Mouse (Mus musculus) limb, embryonic 13.5 days (tissue): ENCODE data around the gene Rapgef4. TPM values are rescaled to one million over a fixed set of nuclear protein-coding genes. Genes with fewer than 3 reads are reported as not detected.

Experiments used
- ATAC-seq: fragments of 200-750 bp; cut with Nextera tagmentation; 2 replicates; pipeline ENCODE4 v1.8.0; 2017; ENCODE audit warnings: low read depth, moderate number of reproducible peaks, moderate TSS enrichment; ENCODE audit not compliant: low FRiP score
- H3K27ac ChIP-seq: fragments of 300-500 bp; sonication (generic); 2 replicates; pipeline ENCODE4 v1.5.1; 2015; ENCODE audit warnings: inconsistent platforms, mild to moderate bottlenecking, moderate library complexity
- H3K27me3 ChIP-seq: fragments of 300-500 bp; sonication (generic); 2 replicates; pipeline ENCODE4 v1.6.1; 2015; ENCODE audit warnings: mild to moderate bottlenecking, inconsistent platforms
- H3K36me3 ChIP-seq: fragments of 300-500 bp; sonication (generic); 2 replicates; pipeline ENCODE4 v1.6.1; 2015; ENCODE audit warnings: inconsistent platforms, mild to moderate bottlenecking, moderate library complexity
- H3K4me1 ChIP-seq: fragments of 300-500 bp; sonication (generic); 2 replicates; pipeline ENCODE4 v1.6.1; 2015; ENCODE audit warnings: inconsistent platforms
- H3K4me2 ChIP-seq: fragments of 300-500 bp; sonication (generic); replicated peaks from 2 replicates; pipeline ENCODE4 v1.6.1; 2015; ENCODE audit warnings: inconsistent platforms, mild to moderate bottlenecking, moderate library complexity
- H3K4me3 ChIP-seq: fragments of 300-500 bp; sonication (generic); 2 replicates; pipeline ENCODE4 v1.5.1; 2015; ENCODE audit warnings: moderate library complexity, mild to moderate bottlenecking, inconsistent platforms
- H3K9ac ChIP-seq: fragments of 300-500 bp; sonication (generic); 2 replicates; pipeline ENCODE4 v1.6.1; 2015; ENCODE audit warnings: mild to moderate bottlenecking, inconsistent platforms
- H3K9me3 ChIP-seq: fragments of 300-500 bp; sonication (generic); 2 replicates; pipeline ENCODE4 v1.6.1; 2016; ENCODE audit warnings: inconsistent platforms
- WGBS: fragments of 180-500 bp; shearing (Covaris S2); methylation state at CpG from one replicate; pipeline ENCODE4 v1.1.7; 2015; 5-methylcytosine and 5-hydroxymethylcytosine counted together
- polyA plus RNA-seq: library from polyadenylated mRNA; unstranded; fragments of >200 nt; fragmentation: Nextera tagmentation; extraction: Ambion mirVana; gene quantifications from 2 replicates; pipeline ENCODE4 v1.2.1, GENCODE M21; 2015

The Rapgef4 gene
- polyA plus RNA-seq, 1 experiment from 2014 or later: 2.3 TPM

DNA sequence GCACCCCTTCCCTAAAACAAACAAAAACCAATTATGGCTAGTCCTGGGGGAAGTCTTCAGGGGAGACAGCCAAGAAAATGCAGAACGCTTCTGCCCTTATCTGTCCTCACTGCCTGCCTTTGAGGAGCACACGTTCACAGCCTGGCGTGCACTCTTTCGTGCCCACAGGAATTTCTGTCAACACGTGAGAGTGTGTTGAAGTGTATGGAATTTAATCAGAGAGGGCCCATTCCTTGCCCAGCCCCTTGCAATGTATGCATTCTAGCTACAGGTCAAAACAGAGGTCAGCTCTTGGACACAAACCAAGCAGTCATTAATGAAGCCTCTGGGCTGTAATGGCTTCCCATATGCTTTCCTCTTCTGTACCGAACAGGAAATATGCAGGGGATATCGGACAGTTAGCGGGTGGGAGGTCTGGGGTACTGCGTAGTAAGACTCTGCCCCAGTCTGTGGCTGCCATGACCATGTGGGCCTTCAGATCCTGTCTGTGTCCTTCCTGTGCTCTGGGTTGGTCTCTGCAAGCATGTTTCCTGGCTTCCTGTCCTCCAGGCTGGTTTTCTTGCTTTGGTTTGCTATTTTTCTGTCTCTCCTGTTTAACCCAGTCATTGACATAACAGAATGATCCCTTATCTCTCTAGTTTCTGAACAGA, 188.5 kb downstream of the Rapgef4 start:
- 58% methylated on average over 9 of the region's 9 CpGs for WGBS
- Histone ChIP-seq H3K9me3 (no peaks in the 10 kb centered on the region), H3K9ac (no peak overlapping the region), H3K27me3 (no peaks in the 10 kb centered on the region), H3K4me3 (no peak overlapping the region), H3K4me1 (peaks cover 23% of the 10 kb centered on the region), H3K36me3 (no peaks in the 10 kb centered on the region), H3K4me2 (no peak overlapping the region), H3K27ac (peak overlapping the region; percentile 22; the same call in 1 of the 2 replicates)
- ATAC-seq: no peak

DNA sequence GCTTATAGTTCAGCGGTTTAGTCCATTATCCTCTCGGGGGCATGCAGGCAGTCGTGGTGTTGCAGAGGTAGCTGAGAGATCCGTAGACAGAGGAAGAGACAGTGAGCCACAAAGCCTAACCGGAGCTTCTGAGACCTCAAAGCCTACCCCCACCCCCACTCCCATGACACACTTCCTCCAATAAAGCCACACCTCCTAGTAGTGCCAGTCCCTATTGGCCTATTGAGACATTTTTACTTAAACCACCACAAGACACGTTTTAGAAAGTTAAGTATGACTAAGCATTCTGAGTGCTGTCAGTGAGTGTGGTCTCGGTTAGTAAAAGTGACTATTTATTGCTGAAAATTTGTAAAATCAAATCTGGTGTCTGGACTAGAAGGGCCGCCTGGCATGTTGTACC, 189.5 kb downstream of the Rapgef4 start:
- no peak for ATAC-seq
- no peaks in the 10 kb centered on the region for H3K9me3 ChIP-seq
- 78% methylated on average over 8 of the region's 8 CpGs for WGBS

DNA sequence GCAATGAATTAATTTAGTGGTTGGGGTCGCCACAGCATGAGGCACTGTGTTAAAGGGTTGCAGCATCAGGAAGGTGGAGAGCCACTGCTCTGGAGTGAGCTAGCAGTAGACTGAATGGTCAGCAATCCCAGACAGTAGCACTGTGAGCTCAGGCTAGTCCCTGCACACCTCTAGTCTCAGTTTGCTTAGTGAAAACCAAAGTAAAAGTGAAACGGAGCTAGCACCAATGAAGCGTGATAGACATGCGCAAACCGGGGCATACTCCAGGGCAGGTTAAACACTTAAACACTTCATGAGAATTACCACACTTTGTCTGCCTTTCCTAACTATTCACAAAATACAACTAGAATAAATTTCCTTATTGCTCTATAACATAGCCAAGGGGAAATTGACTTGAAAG, 190.2 kb downstream of the Rapgef4 start:
- no peak overlapping the region for H3K4me3 ChIP-seq
- no peak for ATAC-seq
- H3K9ac ChIP-seq: no peak overlapping the region
- H3K27ac ChIP-seq: no peak overlapping the region
- H3K4me2 ChIP-seq: no peak overlapping the region
- WGBS: 88% methylated on average over 5 of the region's 5 CpGs
- H3K9me3 ChIP-seq: no peaks in the 10 kb centered on the region
- peaks cover 27% of the 10 kb centered on the region for H3K4me1 ChIP-seq
- no peaks in the 10 kb centered on the region for H3K36me3 ChIP-seq
- no peaks in the 10 kb centered on the region for H3K27me3 ChIP-seq

More for the DNA sequence above, 189.5 kb downstream of the Rapgef4 start:
- H3K4me2 ChIP-seq: no peak overlapping the region
- H3K27me3 ChIP-seq: no peaks in the 10 kb centered on the region
- H3K27ac ChIP-seq: no peak overlapping the region
- H3K4me3 ChIP-seq: no peak overlapping the region
- H3K36me3 ChIP-seq: no peaks in the 10 kb centered on the region
- no peak overlapping the region for H3K9ac ChIP-seq
- peaks cover 23% of the 10 kb centered on the region for H3K4me1 ChIP-seq

GRCm38 (mm10) chr2:72173010-72173409, 192.0 kb downstream of the Rapgef4 start:
- no peaks in the 10 kb centered on the region for H3K36me3 ChIP-seq
- H3K4me2 ChIP-seq: no peak overlapping the region
- H3K4me1 ChIP-seq: peaks cover 26% of the 10 kb centered on the region
- H3K9me3 ChIP-seq: no peaks in the 10 kb centered on the region
- H3K4me3 ChIP-seq: no peak overlapping the region
- H3K27me3 ChIP-seq: no peaks in the 10 kb centered on the region
- H3K9ac ChIP-seq: no peak overlapping the region
- 71% methylated on average over 3 of the region's 3 CpGs for WGBS
- no peak overlapping the region for H3K27ac ChIP-seq
- ATAC-seq: no peak

GRCm38 (mm10) chr2:72173844-72174243, 192.8 kb downstream of the Rapgef4 start:
- Histone ChIP-seq H3K9me3 (no peaks in the 10 kb centered on the region), H3K4me3 (no peak overlapping the region), H3K27ac (no peak overlapping the region), H3K4me1 (peaks cover 23% of the 10 kb centered on the region), H3K27me3 (no peaks in the 10 kb centered on the region), H3K36me3 (no peaks in the 10 kb centered on the region), H3K4me2 (no peak overlapping the region), H3K9ac (no peak overlapping the region)
- ATAC-seq: no peak
- WGBS: 51% methylated on average over 4 of the region's 4 CpGs

GRCm38 (mm10) chr2:72175536-72175935, 194.5 kb downstream of the Rapgef4 start:
- H3K27me3 ChIP-seq: no peaks in the 10 kb centered on the region
- no peak for ATAC-seq
- no peak overlapping the region for H3K9ac ChIP-seq
- H3K36me3 ChIP-seq: no peaks in the 10 kb centered on the region
- H3K4me3 ChIP-seq: no peak overlapping the region
- no peaks in the 10 kb centered on the region for H3K9me3 ChIP-seq
- H3K27ac ChIP-seq: no peak overlapping the region
- 62% methylated on average over 7 of the region's 7 CpGs for WGBS
- 0 out of 2 replicates have a peak overlapping the region, but pooled peaks have one; percentile 1 for H3K4me2 ChIP-seq
- H3K4me1 ChIP-seq: peaks cover 8% of the 10 kb centered on the region

DNA sequence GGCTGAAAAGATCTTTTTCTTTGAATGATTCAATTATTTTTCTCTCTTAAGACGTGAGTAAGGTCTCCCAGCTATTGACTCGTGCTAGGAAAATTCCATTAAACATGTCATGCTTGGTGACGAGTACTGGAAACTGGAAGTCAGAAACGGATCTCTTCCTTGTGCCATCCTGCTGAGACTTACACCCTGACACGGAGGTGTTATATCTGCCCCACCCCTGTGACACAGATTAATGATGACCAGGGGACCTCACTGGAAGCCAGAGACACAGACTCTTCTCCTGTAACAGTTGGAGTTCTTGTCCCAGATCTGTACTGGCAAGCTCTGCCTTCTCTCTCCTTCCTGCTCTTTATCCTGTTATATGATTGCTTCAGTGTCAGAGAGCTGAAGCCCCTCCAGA, 194.9 kb downstream of the Rapgef4 start:
- WGBS: 25% methylated on average over 5 of the region's 5 CpGs
- Histone ChIP-seq H3K27ac (no peak overlapping the region), H3K36me3 (no peaks in the 10 kb centered on the region), H3K27me3 (no peaks in the 10 kb centered on the region), H3K4me3 (no peak overlapping the region), H3K9me3 (no peaks in the 10 kb centered on the region), H3K9ac (no peak overlapping the region), H3K4me1 (peaks cover 8% of the 10 kb centered on the region), H3K4me2 (0 out of 2 replicates have a peak overlapping the region, but pooled peaks have one; percentile 1)
- no peak for ATAC-seq

DNA sequence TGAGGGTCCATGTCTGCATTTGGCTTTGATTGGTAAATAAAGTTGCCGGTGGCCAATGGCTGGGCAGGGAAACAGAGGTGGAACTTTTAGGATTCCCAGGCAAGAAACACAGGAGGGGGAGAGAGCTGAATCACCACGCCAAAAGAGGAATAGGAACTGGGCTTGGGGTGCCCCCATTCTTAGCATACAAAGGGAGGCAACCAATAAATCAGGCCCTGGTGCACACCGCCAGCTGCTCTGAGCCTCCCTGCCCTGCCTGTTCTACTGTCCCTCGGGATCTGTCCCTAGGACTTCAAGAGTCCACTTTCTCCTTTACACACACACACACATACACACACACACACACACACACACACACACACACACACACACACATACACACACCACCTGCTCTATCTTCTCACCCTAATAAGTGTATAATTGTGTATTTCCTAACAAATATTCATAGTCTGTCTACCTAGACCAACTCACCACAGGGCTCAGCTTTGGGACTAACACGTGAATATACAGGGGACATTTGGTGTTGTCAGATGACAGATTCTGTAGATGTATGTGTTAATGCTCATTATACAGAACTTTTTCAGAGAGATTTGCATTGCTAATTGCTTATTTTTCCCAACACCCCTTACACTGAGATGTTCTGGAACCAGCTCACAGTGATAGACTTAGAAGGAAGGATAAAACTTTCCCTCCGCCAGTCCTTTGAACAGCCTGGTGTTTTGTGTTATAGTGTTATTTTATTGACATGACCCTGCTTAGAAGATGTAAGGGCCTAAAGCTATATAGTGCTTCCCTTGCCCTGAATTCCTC, 196.4 kb downstream of the Rapgef4 start:
- Histone ChIP-seq H3K27ac (no peak overlapping the region), H3K36me3 (no peaks in the 10 kb centered on the region), H3K4me3 (no peak overlapping the region), H3K27me3 (no peaks in the 10 kb centered on the region), H3K9ac (no peak overlapping the region), H3K4me1 (peaks cover 8% of the 10 kb centered on the region), H3K9me3 (no peaks in the 10 kb centered on the region), H3K4me2 (no peak overlapping the region)
- 68% methylated on average over 6 of the region's 6 CpGs for WGBS
- no peak for ATAC-seq

DNA sequence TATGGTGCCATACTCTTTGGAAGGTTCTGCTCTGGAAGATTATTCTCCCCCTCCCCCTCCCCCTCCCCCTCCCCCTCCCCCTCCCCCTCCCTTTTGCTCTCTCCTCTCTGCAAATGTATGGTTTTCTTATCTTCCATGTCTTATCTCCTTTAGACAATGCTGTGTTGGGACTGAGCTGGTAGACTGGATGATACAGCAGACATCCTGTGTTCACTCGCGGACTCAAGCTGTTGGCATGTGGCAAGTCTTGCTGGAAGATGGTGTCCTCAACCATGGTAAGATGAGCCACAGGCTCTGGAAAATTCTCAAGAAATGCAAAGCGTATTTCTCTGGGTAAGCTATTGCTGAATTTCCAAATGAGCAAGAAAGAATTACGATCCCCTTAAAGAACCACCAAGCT, 197.0 kb downstream of the Rapgef4 start:
- 92% methylated on average over 4 of the region's 4 CpGs for WGBS

GRCm38 (mm10) chr2:72178515-72178914, 197.5 kb downstream of the Rapgef4 start:
- Histone ChIP-seq H3K9ac (no peak overlapping the region), H3K27me3 (no peaks in the 10 kb centered on the region), H3K4me2 (no peak overlapping the region), H3K4me1 (peaks cover 8% of the 10 kb centered on the region), H3K36me3 (no peaks in the 10 kb centered on the region), H3K27ac (no peak overlapping the region), H3K9me3 (no peaks in the 10 kb centered on the region), H3K4me3 (no peak overlapping the region)
- WGBS: 90% methylated on average over 11 of the region's 11 CpGs
- no peak for ATAC-seq

More for the DNA sequence above, 197.0 kb downstream of the Rapgef4 start:
- Histone ChIP-seq H3K4me3 (no peak overlapping the region), H3K36me3 (no peaks in the 10 kb centered on the region), H3K9ac (no peak overlapping the region), H3K27ac (no peak overlapping the region), H3K27me3 (no peaks in the 10 kb centered on the region), H3K4me1 (peaks cover 8% of the 10 kb centered on the region), H3K9me3 (no peaks in the 10 kb centered on the region), H3K4me2 (no peak overlapping the region)
- ATAC-seq: no peak

GRCm38 (mm10) chr2:72179600-72180301, 198.7 kb downstream of the Rapgef4 start:
- no peaks in the 10 kb centered on the region for H3K9me3 ChIP-seq
- ATAC-seq: no peak

GRCm38 (mm10) chr2:72181443-72181842, 200.4 kb downstream of the Rapgef4 start:
- no peaks in the 10 kb centered on the region for H3K9me3 ChIP-seq

More at GRCm38 (mm10) chr2:72179600-72180301, 198.7 kb downstream of the Rapgef4 start:
- H3K36me3 ChIP-seq: no peaks in the 10 kb centered on the region
- H3K4me3 ChIP-seq: no peak overlapping the region
- no peak overlapping the region for H3K4me2 ChIP-seq
- 88% methylated on average over 15 of the region's 15 CpGs for WGBS
- peaks cover 8% of the 10 kb centered on the region for H3K4me1 ChIP-seq
- H3K27ac ChIP-seq: no peak overlapping the region
- H3K27me3 ChIP-seq: no peaks in the 10 kb centered on the region
- H3K9ac ChIP-seq: no peak overlapping the region

More at GRCm38 (mm10) chr2:72181443-72181842, 200.4 kb downstream of the Rapgef4 start:
- Histone ChIP-seq H3K4me2 (no peak overlapping the region), H3K4me3 (no peak overlapping the region), H3K36me3 (no peaks in the 10 kb centered on the region), H3K27me3 (no peaks in the 10 kb centered on the region), H3K9ac (no peak overlapping the region), H3K4me1 (peaks cover 4% of the 10 kb centered on the region; the same call in 1 of the 2 replicates), H3K27ac (no peak overlapping the region)
- ATAC-seq: no peak
- 83% methylated on average over 2 of the region's 2 CpGs for WGBS
